Mouse (Mus musculus): ENCODE results near the gene Hoxc9. TPM values are rescaled to one million over a fixed set of nuclear protein-coding genes. Genes with fewer than 3 reads are reported as not detected.

Gene Hoxc9
- total RNA-seq, 2 experiments from 2014 or later: not detected

DNA sequence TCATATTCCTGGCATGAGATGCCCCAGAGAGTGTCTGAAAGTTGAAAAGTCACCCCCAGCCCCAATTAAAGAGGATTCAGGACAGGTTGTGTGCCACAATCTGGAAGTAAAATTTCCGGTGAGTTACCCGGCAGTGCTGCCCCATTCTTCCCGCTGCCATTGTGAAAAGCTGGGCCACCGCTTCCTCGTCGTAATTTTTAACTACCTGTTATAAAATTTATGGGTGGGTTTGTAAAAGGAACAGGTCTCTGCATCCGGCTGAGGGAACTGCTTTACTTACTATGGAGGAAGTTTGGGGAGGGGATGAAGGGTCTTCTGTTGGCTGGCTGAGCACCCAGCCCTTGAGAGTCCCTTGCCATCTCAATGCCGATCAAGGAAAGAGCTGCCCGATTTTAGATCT, 20.3 kb downstream of the Hoxc9 start:
- no peak for DNase-seq (ENCODE audit: low spot score in 2 of 2)
- intact Hi-C loops (cut with DNase I): loop anchor here (5.0 kb wide), 1 partner anchor 49 kb away; no protein-coding TSS in a partner anchor

DNA sequence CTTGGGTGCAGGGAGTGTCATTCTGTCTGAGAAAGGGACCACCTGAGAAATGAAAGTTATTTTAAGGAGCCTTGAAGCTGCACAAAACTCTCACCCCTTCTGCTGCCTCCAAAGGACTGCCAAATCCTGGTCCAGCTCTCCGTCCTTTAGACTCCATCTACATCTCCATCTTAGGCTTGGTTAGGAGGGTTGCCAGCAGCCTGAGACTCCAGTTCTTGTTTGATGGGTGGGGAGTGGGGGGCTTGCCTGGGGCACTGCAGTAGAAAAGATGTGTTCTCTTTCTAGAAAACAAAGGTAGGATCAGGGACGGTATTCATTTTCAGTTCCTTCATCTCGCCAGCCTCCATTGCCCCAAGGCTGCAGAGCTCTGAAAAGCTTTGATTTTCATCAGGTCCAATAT, 21.2 kb downstream of the Hoxc9 start:
- intact Hi-C loops (cut with DNase I): loop anchor here (5.0 kb wide), 1 partner anchor 50 kb away; no protein-coding TSS in a partner anchor
- DNase-seq (ENCODE audit: low spot score in 2 of 2): no peak

DNA sequence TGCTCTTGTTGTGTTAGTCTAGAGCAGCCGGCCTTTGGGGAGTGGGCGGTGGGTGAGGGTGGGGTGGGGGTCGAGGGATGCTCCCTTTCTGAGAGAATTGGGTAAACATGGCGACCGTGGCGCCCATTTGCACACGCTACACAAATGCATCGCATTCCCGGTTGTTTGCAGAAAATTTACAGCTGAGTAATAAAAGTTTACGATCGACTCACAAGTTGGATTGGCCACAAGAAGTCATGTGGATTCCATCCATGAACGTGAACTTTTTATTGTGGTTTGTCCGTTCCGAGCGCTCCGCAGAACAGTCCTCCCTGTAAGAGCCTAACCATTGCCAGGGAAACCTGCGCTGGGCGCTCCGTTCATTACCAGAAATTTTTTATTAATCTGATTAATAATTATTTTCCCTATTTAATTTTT, 21.7 kb downstream of the Hoxc9 start, which contains the start of gene Hoxc6:
TSS of gene Hoxc6 (plus strand) at position 319 of the 417 bp plus-strand sequence.
- DNase-seq (ENCODE audit: low spot score in 2 of 2): no peak
- intact Hi-C loops (cut with DNase I): loop anchor here (5.0 kb wide), 1 partner anchor 51 kb away; no protein-coding TSS in a partner anchor

DNA sequence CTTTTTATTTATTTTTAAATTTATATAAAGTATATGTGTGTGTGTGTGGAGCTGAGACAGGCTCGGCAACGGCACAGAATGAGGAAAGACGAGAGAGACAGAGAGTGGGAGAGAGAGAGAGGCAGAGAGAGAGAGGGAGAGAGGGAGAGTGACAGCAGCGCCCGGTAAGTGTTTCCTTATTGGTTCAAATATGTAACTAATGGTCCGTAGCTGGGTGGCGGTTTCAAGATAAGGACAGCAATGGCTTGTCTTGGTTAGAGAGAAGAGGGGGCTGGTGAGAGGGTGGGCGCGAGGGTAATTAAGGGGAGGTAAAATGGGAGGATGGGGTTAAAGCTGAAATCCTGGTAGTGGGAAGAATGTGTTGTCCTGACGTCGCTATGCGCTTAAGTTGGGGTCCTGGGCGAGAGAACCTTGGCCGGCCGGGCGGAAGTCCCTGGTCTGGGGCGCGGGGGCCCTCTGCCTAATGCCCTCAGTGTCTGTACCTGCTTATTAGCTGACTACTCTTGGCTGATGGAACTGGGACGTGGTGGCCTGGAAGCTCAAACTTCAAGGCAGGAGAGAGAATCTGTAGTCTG, 22.5 kb downstream of the Hoxc9 start:
- intact Hi-C loops (cut with DNase I): loop anchor here (5.0 kb wide), 1 partner anchor 51 kb away; no protein-coding TSS in a partner anchor
- DNase-seq (ENCODE audit: low spot score in 2 of 2): no peak

DNA sequence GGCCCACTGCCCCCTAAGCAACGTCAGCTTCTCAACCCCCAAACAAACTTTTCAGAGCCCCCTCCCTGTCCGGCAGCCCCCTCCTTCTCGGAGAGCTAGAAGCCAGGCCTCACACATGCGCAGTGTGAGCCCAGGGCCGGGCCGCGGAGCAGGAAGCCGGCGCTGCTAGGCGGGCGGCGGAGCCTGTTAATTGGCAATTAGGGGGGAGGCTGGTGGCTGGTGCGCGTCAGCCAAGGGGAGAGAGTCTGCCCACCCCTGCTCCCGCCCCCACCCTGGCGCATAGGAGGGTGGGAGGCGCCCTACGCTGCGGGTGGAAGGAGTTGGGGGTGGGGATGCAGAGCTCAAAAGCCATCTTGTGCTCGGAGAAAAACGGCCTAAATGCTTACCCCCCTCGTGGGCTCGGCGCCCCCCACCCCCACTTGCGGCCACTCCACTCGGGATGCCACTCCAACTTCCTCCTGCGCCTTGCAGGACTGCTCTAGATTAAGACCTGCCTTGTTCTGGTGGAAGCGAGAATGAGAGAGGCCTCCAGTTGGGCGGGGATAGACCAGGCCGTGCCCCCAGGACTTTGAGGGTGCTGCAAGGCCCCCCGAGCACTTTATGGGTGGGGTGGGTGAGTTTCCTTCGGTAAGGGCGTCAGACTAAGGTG, 23.1 kb downstream of the Hoxc9 start:
- no peak for DNase-seq (ENCODE audit: low spot score in 2 of 2)
- intact Hi-C loops (cut with DNase I): loop anchor here (5.0 kb wide), 1 partner anchor 52 kb away; no protein-coding TSS in a partner anchor

DNA sequence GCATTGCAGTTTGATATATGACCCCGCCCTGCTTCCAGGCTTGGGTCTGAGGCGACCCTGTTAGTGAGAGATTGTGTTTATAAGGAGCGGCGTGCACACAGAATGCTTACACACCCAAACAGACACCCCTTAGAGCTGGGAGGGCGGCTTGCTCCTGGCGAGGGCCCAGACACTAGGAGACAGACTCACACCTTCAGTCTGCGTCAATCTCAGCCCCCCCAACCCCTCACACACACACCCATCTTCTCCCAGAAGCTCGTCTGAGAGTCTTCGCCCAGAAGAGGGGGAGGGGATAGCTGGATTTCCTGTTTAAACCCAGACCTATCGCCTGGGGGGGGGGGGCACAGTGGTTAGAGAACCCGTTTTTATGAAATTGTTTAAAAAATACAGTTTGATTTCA, 23.7 kb downstream of the Hoxc9 start:
- intact Hi-C loops (cut with DNase I): loop anchor here (5.0 kb wide), 1 partner anchor 53 kb away; no protein-coding TSS in a partner anchor
- DNase-seq (ENCODE audit: low spot score in 2 of 2): no peak

DNA sequence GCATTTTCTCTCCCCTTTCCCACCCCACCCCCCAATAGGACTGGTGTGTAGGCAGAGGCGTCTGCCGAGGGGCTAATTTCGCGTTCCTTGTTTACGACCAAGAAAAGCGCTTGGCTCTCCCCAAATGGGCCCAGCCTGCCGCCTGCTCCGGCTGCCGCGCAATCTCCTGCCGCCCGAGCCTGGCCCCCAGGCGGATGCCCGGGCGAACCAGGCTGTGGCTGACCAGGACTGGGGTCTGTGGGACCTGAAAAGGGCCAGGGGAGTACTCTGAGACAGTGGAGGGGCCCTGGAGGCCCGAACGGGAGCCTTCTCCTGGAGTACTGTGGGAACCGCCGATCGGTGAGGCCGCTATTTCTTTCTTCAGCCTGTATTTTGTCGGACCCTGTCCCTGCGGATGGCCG, 24.3 kb downstream of the Hoxc9 start:
- intact Hi-C loops (cut with DNase I): no loop called here

DNA sequence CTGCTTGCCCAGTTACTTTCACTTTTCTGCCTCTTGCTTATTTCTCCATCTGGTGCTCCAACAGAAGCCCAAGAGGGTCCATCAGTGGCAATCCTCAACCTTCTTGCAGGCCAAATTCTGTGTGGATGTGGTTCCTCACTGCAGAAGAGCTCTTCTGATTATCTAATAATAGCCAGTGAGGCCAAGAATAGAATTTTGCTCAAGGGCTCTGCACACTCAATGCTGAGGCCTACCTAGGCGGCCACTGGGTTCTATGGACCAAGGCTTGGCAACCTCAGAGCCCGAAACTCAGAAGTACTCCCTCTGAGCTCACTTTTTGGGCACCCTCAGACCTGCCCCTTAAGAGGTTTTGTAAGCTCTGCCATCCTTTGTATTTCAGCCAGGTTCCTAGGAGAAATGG, 25.1 kb downstream of the Hoxc9 start:
- intact Hi-C loops (cut with DNase I): no loop called here

More for the DNA sequence above, 24.3 kb downstream of the Hoxc9 start:
- no peak for DNase-seq (ENCODE audit: low spot score in 2 of 2)

DNA sequence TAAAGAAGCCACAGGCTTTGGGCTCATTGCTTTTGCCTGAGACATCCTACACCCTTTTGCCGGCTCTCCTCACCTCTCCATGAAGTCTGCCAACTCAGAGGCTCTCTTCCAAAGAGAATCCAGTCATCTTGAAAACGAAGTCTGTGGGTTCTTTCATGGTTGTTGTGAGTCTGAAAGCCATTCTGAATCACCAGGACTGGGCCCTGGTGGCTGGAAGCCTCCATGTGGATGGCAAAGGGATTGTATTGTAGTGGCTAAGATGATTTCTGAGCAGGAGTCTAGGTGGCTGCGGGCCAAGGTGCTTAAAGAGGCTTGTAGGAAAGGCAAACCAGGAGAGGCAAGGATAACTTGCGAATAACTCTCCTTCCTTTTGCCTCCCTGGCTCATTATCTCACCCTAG, 25.9 kb downstream of the Hoxc9 start:
- no peak for DNase-seq (ENCODE audit: low spot score in 2 of 2)
- intact Hi-C loops (cut with DNase I): no loop called here

More for the DNA sequence above, 25.1 kb downstream of the Hoxc9 start:
- no peak for DNase-seq (ENCODE audit: low spot score in 2 of 2)

DNA sequence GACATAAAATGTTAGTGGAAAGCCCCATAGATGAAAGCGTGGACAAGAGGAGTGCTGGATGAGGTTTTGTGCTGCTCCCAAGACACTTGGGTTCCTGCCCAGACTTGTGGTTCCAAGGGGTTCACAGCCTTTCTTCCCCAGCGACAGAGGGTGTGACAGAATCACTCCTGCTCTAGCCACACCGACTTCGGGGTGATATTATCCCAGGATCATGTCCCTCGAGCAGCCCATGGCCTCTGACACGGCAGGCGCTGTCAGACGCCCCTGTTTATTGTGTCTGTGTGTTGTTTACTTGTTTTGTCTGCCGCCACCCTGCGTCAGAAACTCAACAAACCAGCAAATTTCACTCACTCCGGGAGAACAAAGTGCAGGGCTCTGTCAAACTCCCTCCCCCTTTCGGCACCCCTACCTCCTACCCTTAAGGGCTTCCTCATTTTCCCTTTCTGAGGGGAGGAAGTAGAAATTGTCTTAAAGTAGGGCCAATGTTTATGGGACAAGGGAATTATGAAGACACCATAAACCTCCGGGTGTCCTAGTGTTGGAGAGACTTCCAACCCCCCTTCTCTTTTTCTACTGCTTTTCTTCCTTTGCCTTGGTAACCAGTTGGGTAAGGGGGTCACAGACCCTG, 26.7 kb downstream of the Hoxc9 start:
- intact Hi-C loops (cut with DNase I): no loop called here
- no peak for DNase-seq (ENCODE audit: low spot score in 2 of 2)

DNA sequence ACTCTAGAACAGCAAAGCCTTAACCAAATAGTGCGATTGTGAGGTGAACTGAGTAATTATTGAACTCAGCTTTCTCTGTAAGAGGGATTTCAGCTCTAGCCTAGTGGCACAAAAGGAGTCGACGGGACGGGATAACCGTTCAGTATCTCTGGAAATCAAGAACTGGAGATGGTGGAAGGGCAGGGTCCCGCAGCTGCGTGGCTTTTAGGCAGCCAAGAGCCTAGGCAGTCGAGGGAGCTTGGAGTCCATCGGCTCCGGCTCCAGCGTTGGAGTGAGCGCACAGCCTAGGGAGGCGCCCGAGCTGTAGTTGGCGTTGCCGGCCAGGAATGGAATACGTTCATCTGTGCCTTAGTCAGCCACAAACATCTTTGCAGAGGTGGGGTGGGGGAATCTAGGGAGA, 29.1 kb downstream of the Hoxc9 start:
- intact Hi-C loops (cut with DNase I): no loop called here
- no peak for DNase-seq (ENCODE audit: low spot score in 2 of 2)

DNA sequence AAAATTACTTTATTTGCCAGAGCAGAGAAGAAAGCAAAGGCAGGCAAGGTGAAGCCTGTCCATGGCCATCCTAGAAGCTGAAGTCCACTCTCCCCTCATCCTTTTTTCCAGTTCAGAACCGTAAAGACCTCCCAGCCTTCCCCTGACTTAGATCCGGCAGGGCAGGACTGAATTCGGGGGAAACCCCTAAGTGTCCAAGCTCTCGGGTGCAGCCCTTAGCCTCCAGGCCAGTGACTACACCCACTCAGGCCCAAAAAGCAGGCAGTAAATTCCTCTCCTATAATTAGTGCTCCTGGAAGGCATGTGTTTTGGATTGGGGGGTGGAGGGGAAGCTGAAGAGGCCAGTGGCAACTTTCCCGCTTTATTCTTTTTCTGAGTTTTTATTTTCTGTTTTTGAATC, 29.6 kb downstream of the Hoxc9 start:
- intact Hi-C loops (cut with DNase I): no loop called here
- no peak for DNase-seq (ENCODE audit: low spot score in 2 of 2)

DNA sequence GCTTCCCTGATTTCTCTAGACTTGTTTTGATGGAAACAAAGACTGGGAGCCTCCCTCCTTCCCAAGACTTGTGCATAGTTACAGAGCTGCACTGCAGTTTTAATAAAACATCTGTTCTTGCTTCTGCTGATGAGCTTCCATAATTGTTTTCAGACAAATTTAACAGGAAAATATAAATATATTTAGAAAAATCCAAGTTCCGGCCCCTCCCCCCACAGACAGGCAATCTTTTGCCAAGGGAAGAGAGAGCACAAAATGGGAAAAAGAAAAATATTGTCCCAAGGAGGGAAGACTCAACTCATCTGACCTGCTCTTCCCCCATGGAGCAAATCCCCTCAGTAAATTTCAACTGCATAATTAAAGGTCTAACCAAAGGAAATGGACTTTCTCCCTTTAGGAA, 30.1 kb downstream of the Hoxc9 start:
- intact Hi-C loops (cut with DNase I): no loop called here
- no peak for DNase-seq (ENCODE audit: low spot score in 2 of 2)

DNA sequence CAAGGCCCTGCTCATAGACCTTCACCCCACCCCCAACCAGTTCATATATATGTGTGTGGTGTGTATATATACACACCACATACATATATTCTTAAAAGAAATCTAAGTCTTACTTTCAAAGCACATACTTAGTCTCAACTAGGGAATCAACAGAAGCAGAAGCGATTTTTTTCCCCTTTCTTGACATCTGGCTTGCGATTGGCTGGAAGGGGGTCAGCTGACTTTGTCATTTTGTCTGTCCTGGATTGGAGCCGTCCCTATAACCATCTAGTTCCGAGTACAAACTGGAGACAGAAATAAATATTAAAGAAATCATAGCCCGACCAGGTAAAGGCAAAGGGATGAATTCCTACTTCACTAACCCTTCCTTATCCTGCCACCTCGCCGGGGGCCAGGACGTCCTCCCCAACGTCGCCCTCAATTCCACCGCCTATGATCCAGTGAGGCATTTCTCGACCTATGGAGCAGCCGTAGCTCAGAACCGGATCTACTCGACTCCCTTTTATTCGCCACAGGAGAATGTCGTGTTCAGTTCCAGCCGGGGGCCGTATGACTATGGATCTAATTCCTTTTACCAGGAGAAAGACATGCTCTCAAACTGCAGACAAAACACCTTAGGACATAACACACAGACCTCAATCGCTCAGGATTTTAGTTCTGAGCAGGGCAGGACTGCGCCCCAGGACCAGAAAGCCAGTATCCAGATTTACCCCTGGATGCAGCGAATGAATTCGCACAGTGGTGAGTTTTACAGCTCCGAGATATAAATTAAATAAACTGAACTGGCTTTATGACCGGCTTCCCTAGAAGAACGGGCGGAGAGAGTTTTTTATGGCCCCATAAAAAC, 33.2 kb downstream of the Hoxc9 start:
- DNase-seq (ENCODE audit: low spot score in 2 of 2): no peak
- intact Hi-C loops (cut with DNase I): no loop called here

DNA sequence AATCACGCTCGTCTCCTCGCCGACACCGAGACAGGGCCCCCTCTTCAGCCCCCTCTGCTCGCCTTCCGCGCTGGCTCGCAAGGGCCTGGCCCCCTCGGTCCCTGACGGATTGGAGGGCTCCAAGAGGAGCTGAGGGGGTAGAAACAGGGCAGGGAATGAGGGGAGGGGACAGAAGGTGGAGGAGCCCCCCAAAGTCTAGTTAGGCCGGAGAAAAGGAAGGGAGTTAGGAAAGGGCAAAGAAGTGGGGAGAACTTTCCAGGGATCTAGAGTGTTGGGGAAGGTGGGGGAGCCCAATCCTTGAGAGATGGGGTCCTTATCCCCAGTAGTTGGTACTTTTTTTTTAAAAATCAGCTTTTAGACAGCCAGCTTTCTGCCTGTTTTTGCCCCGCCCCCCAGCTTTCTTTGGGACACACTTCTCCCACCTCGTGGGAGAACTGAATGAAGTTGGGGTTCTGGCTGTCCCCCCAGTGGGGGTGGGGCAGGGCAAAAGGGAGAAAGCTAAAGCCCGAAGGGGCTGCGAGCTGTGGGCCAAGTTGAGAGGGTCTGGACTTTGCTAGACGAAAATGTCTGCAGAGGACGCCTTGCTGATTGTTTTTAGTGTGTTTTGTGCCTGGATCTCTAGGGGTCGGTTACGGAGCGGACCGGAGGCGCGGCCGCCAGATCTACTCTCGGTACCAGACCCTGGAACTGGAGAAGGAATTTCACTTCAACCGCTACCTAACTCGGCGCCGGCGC, 34.0 kb downstream of the Hoxc9 start:
- no peak for DNase-seq (ENCODE audit: low spot score in 2 of 2)
- intact Hi-C loops (cut with DNase I): no loop called here

DNA sequence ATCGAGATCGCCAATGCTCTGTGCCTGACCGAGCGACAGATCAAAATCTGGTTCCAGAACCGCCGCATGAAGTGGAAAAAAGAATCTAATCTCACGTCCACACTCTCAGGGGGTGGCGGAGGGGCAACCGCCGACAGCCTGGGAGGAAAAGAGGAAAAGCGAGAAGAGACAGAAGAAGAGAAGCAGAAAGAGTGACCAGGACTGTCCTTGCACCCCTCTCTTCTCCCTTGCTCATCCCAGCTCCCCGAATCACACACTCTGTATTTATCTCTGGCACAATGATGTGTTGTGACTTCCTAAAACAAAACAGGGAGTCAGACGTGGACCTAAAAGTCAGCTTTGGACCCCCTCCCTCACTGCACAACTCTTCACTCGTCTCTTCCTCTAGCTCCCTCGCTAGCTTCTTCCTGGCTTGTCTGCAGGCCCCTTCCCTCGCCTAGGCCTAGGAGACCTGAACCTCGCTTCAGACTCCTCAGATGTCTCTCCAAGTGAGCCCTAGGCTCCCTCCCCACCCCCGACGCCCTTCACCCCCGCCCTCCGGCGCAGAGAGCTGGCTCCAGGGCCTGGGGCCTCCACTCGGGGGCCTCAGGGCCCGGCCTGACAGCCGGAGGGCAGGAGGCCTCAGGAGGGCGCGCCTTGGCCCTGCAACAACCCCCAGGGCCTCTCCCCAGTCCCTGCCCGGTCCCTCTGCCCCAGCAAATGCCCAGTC, 34.8 kb downstream of the Hoxc9 start:
- intact Hi-C loops (cut with DNase I): no loop called here
- DNase-seq (ENCODE audit: low spot score in 2 of 2): no peak

DNA sequence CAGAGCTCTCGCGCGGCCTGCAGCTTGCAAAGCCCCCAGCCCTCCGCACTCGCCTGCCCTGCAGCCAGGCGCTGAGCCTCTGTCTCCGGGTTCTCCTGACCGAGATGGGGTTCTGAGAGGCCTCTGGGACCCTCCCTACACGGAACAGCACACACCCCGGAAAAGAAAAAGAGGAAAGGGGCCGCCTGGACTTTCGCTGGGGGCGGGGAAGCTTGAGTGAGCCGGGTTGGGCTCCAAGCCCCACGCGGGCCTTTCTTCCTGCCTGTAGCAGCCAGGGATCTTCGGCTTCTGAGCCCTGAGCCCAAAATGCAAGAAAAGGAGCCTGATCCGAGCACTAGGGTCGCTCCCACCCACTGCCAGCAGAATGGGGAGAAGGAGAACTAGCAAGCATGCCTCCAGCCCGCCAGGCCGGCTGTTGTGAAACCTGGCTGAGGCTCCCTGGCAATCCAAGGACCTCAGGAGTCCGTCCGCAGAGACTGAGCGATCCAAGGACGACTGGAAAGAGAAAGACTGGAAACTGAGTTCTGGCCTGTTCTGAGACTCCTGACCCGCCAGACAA, 35.8 kb downstream of the Hoxc9 start:
- no peak for DNase-seq (ENCODE audit: low spot score in 2 of 2)
- intact Hi-C loops (cut with DNase I): loop anchor here (2.0 kb wide), 1 partner anchor 109 kb away; no protein-coding TSS in a partner anchor
